Mouse (Mus musculus): ENCODE measurements around the gene Camsap1.

Gene Camsap1

GRCm38 (mm10) chr2:25983159-25983907 is at the start of gene Camsap1:
Gene Camsap1 (minus strand): TSS chr2:25983282.
- DNase-seq (ENCODE audit: low spot score) = peak; percentile 100

DNA sequence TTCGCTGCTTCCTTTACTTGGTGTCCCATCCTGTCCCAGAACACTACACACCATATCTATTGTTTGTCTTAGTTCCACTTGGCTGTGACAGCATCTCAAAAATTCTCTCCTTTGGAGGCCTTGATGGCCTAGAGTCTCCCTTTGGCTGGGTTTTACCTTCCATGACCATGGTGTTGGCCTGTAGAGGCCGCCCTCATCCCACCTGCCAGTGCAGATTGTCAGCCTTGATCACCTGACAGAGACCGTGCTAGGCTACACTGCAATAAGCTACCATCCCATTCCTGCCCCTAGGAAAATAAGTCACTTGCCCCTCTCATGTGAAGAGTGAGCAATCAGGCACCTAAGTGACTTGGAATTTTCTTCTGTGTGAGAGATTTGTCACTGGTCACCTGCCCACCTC is 47.2 kb upstream of the Camsap1 start:
- no peak for DNase-seq (ENCODE audit: low spot score)

DNA sequence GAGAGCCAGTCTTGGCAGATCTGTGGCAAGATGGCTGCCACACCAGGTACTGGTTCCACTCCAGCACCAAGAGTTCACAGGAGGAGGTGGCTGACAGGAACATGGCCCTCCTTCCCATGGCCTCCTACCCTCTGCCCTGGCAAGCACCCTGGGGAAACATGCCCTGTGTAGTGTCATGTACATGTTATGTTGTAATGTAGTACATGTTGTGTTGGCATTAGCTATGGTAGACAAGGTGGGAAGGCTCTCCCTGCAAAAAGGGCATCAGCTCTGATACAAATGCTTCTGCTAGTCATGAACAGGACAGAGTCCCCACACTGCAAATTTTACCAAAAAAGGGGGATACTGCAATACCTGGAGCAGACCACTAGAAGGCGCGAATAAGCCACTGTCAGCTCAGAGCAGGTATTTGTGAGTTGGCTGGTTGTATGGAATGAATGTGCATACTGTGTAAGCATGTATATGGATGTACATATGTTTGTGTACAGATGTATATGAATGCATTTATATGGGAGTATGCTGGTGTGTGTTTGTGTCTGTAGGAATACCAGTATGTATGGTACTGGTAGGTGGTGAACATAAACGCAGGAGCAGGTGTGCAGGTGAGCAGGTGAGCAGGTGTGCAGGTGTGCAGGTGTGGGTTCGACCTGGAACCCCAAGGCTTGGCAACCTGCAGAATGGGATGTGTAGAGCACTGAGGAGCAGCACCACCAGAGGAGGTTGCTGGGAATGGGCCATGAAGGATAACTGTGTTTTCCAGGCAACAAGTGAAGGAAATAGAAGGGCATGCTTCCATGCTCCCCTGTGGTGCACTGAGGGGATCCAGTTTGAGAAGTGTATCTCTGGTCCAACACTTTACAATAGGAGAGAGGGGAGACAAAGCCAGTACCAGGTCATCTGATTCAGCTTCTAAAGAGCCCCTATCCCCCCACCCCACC is 41.3 kb upstream of the Camsap1 start:
- DNase-seq (ENCODE audit: low spot score) = peak; percentile 16

GRCm38 (mm10) chr2:26022626-26023025 is 39.5 kb upstream of the Camsap1 start:
- no peak for DNase-seq (ENCODE audit: low spot score)

DNA sequence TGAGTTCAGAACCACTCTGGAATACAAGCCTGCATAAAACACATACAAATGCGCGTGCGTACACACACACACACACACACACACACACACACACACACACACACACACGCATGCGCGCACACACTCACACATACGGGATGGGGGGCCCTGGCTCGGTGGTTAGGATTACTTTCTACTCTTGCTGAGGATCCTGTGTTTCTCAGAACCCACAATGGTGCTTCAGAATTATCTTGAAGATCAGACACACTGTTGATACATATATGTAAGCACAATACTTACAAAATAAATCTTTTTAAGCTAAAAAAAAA is 39.1 kb upstream of the Camsap1 start:
- no peak for DNase-seq (ENCODE audit: low spot score)

GRCm38 (mm10) chr2:26021561-26022257 is 38.6 kb upstream of the Camsap1 start, which contains the start of gene Ubac1:
Gene Ubac1 (minus strand): TSS chr2:26021747.
- DNase-seq (ENCODE audit: low spot score) = peak; percentile 89

DNA sequence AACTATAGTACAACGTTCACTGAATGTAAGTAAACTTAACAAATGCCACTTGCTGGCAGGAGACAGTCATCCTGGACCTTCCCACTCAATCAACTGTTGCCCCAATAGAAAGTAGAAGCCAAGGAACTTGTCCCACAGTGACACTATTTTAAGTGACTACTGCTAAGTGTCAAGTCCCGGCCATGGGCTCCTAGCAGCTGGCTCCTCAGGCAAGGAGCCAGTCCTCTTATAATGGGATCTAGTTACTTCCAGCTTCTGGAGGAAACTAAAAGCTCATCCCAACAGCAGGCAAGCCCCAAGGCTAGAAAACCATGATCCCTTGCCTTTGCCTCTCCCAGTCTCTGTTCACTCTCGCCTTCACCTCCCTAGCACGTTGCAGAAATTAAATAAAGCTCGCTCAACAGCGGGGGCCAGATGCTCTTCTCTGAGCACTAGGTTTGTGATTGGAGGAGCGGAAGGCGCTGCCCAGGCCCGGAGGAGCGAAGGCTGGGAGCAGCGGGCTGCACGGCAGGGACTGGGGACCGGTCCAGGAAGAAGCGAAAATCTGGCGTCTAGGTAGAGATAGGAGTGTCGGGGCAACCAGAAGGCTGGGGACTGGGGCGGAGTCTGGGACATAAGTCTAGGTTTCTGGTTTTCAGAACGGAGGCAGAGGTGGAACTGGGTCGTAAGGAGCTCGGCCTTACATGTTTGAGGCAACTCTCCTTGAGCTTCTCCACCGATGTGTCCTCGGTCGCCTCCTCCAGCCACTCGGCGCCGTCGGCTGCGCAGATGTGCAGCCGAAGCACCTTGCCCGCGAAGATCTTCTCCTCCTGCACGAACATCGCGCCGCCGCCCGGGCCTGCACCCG is 37.9 kb upstream of the Camsap1 start:
- peak; percentile 44 for DNase-seq (ENCODE audit: low spot score)

DNA sequence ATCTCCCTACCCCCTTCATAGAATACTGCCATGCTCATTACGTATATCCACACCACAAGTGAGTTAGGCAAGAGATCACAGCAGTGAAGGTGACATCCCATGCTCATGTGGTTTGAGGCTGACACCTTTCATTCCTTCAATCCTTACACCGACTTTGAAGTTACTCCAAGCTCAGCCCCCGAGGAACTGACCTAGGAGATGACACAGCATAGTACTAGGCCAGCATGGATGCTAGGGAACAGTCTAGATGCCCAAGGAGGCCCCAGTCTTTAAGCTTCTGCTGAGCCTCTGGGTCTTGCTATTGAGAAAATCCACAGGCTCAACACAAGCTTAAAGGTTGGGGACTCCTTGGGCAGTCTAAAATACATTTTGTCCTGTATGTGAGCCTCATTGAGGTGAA is 36.8 kb upstream of the Camsap1 start:
- no peak for DNase-seq (ENCODE audit: low spot score)

DNA sequence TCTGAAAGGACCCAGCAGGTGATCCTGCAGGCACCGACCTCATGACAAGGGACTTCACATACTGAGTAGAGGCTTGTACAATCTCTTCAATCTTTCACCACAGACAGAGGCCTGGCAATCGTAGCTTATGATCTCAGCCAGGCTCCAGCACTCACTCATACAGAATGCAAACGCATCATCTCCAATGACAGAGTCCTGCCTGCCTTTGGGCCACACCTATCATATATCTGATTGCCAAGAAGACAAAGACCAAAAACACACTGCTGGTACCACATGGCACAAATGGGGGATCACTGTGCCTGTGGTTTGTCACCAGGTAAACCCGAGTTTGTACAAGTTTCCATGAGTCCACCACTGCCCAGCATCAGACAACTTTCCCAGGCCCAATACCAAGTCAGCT is 34.2 kb upstream of the Camsap1 start:
- no peak for DNase-seq (ENCODE audit: low spot score)

GRCm38 (mm10) chr2:26013674-26014073 is 30.6 kb upstream of the Camsap1 start:
- no peak for DNase-seq (ENCODE audit: low spot score)

DNA sequence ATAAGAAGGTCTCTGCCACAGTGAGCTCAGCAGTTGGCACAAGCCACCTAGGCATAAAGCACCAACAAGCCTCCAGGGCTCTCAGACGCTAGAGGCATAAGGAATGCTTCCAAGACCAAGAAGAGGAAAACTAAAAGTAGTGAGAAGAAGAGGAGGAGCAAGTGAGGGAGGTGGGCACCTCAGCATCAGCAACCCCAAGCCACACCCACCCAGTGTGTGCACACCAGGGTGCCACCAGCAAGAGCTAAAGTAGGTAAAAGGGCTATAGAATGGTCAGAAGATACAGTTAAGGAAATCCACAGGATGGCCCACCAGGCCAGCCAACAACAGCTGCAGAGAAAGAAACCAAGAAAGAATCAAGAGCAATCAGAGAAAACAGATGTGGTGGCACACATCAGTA is 28.3 kb upstream of the Camsap1 start:
- no peak for DNase-seq (ENCODE audit: low spot score)

- DNase-seq (ENCODE audit: low spot score) = no peak
Observed at GRCm38 (mm10) chr2:26002001-26002400, 18.9 kb upstream of the Camsap1 start.

GRCm38 (mm10) chr2:26001136-26001535 is 18.1 kb upstream of the Camsap1 start:
- DNase-seq (ENCODE audit: low spot score) = no peak

GRCm38 (mm10) chr2:25997716-25998115 is 14.6 kb upstream of the Camsap1 start:
- DNase-seq (ENCODE audit: low spot score) = peak; percentile 61

DNA sequence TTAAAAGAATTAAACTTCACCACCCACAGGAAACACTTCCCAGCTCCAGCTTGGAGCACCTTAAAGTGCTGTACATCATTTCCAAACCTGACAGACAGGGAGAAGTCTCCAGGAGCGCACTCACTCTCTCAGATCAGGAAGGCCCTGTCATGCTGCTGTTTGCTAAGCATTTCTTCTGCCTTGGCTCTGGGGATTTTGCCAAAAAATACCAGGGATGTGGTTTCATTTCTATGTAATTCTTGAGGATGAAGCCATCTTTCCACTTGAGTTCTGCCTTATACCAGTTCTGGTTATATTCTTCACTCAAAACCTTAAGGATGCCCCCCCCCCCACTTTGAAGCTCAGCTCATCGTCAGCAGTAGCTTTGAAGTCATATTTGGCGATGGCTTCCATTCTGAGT is 11.7 kb upstream of the Camsap1 start:
- no peak for DNase-seq (ENCODE audit: low spot score)

DNA sequence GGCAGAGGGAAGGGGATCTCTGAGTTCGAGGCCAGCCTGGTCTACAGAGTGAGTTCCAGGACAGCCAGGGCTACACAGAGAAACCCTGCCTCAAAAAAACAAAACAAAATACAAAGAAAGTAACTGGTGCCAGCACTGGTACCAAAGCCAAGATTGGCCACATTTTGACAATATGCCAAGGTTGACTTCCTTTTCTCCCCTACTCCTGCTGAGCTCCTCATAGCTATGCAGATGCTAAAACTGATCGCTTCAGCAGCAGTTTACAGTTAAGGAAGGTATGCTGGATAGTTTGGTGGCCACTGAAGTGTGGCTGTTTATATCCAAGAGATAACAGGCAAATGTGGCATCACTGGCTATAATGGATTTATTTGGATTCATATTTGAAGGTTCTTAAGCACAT is 9.2 kb upstream of the Camsap1 start:
- no peak for DNase-seq (ENCODE audit: low spot score)

DNA sequence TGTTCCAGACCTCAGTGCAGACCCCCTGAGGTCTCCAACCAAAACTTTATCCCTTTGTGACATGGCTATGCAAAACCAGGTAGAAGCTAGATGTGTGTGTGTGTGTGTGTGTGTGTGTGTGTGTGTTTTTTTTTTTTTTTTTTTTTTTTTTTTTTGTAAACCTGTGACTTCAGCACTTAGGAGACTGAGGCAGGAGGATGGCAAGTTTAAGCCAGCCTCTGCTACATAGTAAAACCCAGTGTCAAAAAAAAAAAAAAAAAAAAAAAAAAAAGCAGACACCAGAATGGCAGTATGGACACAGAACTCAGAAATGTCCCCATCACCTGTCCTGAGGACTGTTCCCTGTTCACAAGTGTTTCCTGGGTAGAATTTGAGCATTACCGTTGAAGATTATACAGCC is 6.6 kb upstream of the Camsap1 start:
- no peak for DNase-seq (ENCODE audit: low spot score)

GRCm38 (mm10) chr2:25987817-25988216 is 4.7 kb upstream of the Camsap1 start:
- DNase-seq (ENCODE audit: low spot score) = no peak

GRCm38 (mm10) chr2:25986601-25987000 is 3.5 kb upstream of the Camsap1 start:
- no peak for DNase-seq (ENCODE audit: low spot score)

DNA sequence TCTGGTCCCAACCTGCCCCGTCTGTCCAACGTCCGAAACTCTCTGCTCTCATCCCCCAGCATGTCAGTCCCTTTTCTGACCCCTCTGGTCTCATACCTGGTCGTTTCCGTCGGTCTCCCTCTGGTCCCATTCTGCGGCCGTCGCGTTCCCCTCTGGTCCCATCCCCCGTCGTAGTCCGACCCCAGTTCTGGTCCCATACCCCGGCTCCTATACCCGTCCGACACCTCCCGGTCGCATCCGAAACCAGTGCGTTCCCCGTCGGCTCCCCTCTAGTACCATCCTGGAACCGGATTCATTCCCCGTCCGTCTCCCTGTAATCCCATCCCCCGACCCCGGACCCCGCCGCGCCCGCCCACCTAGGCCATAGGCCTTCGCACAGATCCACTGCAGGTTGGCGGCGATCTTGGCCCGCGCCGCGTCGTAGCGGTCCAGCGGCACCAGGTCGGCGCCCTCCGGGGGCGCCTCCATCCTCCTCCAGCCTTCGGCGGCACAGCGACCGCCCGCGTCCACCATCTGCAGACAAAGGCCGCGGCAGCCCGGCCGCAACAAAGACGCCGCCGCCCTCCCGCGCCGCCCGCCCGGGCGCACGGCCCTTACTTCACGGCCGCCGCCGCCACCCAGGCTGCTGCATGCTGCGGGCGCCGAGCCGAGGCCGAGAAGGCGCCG is 523 bp downstream of the Camsap1 start:
- DNase-seq (ENCODE audit: low spot score) = peak; percentile 16

DNA sequence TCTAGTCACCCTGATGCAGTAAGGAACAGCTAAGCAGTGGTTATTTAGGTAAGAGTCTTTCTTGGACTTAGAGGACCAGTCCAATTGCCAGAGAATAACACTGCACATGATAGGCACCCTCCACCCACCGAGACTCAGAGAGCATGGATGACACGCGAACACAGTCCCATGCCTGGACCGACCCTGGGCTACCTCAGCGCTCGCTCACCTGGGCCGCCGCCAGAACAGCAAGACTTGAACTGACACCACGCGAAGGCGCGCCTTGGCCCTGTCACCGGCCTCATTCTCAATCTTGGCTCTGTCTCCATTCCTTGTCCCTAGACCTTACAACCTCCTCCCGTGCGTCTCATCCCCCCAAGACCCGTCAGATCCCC is 1.0 kb downstream of the Camsap1 start:
- peak; percentile 50 for DNase-seq (ENCODE audit: low spot score)
